Mouse (Mus musculus): ENCODE data around the gene Mpdz. TPM values are rescaled to one million over a fixed set of nuclear protein-coding genes. Genes with fewer than 3 reads are reported as not detected.

The Mpdz gene
- polyA plus RNA-seq, 1 experiment from 2014 or later = 24.1 TPM

DNA sequence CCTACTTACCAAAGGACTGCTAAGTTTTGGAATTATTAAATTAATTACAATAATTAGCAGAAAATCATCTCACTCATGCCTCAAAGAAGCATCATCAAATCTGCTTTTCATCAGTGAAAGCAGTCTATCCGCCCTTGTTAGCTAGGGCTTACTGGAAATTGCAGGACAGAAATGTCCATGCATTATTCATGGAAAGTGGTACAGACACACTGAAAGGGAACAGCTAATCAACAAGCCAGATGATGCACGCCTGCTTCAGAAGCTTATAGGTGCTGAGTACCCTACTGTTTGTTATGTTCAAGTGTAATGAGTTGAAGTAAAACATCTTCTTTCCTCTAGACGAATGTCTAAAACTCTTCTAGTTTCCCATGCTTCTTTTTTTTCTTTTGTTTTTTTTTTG is 91.2 kb downstream of the Mpdz start:
- H3K36me3 ChIP-seq (ENCODE audit: control insufficient read depth, insufficient read depth, low read length) = peaks cover 13% of the 10 kb centered on the region
- no peak overlapping the region for H3K9ac ChIP-seq (ENCODE audit: low read depth, low read length)
- no peaks in the 10 kb centered on the region for H3K4me1 ChIP-seq (ENCODE audit: control insufficient read depth, insufficient read depth, low read length)
- 96% methylated on average over 3 of the region's 3 CpGs for WGBS (ENCODE audit: insufficient replicate concordance)
- H3K9me3 ChIP-seq (replicated peaks; ENCODE audit: control insufficient read depth, low read length) = no peaks in the 10 kb centered on the region
- H3K4me2 ChIP-seq = no peak overlapping the region
- no peak for ATAC-seq (replicated peaks; ENCODE audit: insufficient number of reproducible peaks, low FRiP score, low TSS enrichment)
- no peaks in the 10 kb centered on the region for H3K27me3 ChIP-seq (ENCODE audit: control insufficient read depth, insufficient read depth, low read length)
- H3K27ac ChIP-seq (ENCODE audit: low read depth, low read length) = no peak overlapping the region
- H3K4me3 ChIP-seq (ENCODE audit: low read depth, low read length) = no peak overlapping the region

DNA sequence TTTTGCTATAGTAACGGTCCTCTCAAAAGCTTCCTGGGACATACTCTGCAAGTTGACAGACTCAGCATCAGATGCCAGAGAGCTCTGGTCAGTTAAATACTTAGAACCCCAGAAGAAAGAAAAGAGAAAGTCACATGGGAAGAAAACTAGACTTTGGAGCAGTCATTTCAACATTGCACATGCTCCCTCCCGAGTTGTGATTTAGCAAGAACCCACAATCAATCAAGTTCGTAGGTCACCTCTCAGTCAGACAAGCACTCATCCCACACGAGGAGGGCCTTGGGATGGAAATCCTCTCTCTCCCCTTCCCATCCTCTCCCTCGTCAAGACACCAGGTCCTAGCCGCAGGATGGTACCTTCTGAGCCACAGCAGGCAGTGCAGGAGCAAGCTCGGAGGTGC is 94.0 kb downstream of the Mpdz start:
- WGBS (ENCODE audit: insufficient replicate concordance) = 71% methylated on average over 7 of the region's 7 CpGs
- H3K36me3 ChIP-seq (ENCODE audit: control insufficient read depth, insufficient read depth, low read length) = peaks cover 11% of the 10 kb centered on the region
- H3K4me1 ChIP-seq (ENCODE audit: control insufficient read depth, insufficient read depth, low read length) = no peaks in the 10 kb centered on the region
- H3K27ac ChIP-seq (ENCODE audit: low read depth, low read length) = no peak overlapping the region
- no peak for ATAC-seq (replicated peaks; ENCODE audit: insufficient number of reproducible peaks, low FRiP score, low TSS enrichment)
- no peak overlapping the region for H3K4me2 ChIP-seq
- H3K27me3 ChIP-seq (ENCODE audit: control insufficient read depth, insufficient read depth, low read length) = no peaks in the 10 kb centered on the region
- H3K9me3 ChIP-seq (replicated peaks; ENCODE audit: control insufficient read depth, low read length) = no peaks in the 10 kb centered on the region
- H3K9ac ChIP-seq (ENCODE audit: low read depth, low read length) = no peak overlapping the region
- H3K4me3 ChIP-seq (ENCODE audit: low read depth, low read length) = no peak overlapping the region

DNA sequence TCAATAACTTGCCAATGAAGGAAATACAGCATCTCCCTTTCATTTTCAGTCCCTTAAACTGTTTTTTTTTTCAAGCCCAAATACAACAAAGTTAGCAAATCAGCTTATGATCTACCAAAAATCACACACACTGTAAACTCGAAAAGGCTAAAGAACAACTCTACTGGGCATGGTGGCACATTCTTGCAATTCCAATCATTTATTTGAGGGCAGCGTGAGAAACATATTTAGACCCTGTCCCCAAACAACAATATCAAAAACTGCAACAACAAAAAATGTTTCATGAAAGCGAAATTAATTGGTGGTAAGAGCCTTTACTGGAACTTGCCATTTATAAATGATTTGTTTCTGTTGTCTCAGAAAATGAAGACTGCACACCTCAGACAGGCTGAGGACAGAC is 97.5 kb downstream of the Mpdz start:
- ATAC-seq (replicated peaks; ENCODE audit: insufficient number of reproducible peaks, low FRiP score, low TSS enrichment) = no peak
- no peaks in the 10 kb centered on the region for H3K9me3 ChIP-seq (replicated peaks; ENCODE audit: control insufficient read depth, low read length)
- peaks cover 11% of the 10 kb centered on the region for H3K36me3 ChIP-seq (ENCODE audit: control insufficient read depth, insufficient read depth, low read length)
- no peak overlapping the region for H3K4me2 ChIP-seq
- H3K4me3 ChIP-seq (ENCODE audit: low read depth, low read length) = no peak overlapping the region
- H3K9ac ChIP-seq (ENCODE audit: low read depth, low read length) = no peak overlapping the region
- 73% methylated on average over 3 of the region's 3 CpGs for WGBS (ENCODE audit: insufficient replicate concordance)
- H3K27ac ChIP-seq (ENCODE audit: low read depth, low read length) = no peak overlapping the region
- H3K27me3 ChIP-seq (ENCODE audit: control insufficient read depth, insufficient read depth, low read length) = no peaks in the 10 kb centered on the region
- H3K4me1 ChIP-seq (ENCODE audit: control insufficient read depth, insufficient read depth, low read length) = no peaks in the 10 kb centered on the region

DNA sequence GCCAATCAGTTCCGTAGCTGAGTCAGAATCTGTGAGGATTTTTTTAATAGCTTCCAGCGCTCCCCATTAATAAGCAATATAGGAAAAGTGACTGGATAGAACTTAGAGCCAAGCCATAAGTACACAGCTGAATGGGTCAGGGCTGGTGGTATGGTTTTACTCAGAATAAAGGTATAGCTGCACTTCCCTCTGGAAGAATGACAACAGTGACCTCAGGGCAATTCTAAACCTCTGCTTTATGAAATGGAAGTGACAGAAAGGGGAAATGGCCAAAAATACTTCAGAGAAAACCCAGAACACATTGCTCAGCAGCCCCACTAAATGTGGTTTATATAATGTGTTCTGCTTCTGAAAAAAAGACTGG is 109.0 kb downstream of the Mpdz start:
- H3K9ac ChIP-seq (ENCODE audit: low read depth, low read length) = no peak overlapping the region
- no peak overlapping the region for H3K27ac ChIP-seq (ENCODE audit: low read depth, low read length)
- H3K4me3 ChIP-seq (ENCODE audit: low read depth, low read length) = no peak overlapping the region
- WGBS (ENCODE audit: insufficient replicate concordance) = 81% methylated on average over 2 of the region's 2 CpGs
- H3K9me3 ChIP-seq (replicated peaks; ENCODE audit: control insufficient read depth, low read length) = no peaks in the 10 kb centered on the region
- H3K4me2 ChIP-seq = no peak overlapping the region
- H3K36me3 ChIP-seq (ENCODE audit: control insufficient read depth, insufficient read depth, low read length) = no peaks in the 10 kb centered on the region; the same call in 1 of the 2 replicates
- ATAC-seq (replicated peaks; ENCODE audit: insufficient number of reproducible peaks, low FRiP score, low TSS enrichment) = no peak
- no peaks in the 10 kb centered on the region for H3K27me3 ChIP-seq (ENCODE audit: control insufficient read depth, insufficient read depth, low read length)
- H3K4me1 ChIP-seq (ENCODE audit: control insufficient read depth, insufficient read depth, low read length) = no peaks in the 10 kb centered on the region

DNA sequence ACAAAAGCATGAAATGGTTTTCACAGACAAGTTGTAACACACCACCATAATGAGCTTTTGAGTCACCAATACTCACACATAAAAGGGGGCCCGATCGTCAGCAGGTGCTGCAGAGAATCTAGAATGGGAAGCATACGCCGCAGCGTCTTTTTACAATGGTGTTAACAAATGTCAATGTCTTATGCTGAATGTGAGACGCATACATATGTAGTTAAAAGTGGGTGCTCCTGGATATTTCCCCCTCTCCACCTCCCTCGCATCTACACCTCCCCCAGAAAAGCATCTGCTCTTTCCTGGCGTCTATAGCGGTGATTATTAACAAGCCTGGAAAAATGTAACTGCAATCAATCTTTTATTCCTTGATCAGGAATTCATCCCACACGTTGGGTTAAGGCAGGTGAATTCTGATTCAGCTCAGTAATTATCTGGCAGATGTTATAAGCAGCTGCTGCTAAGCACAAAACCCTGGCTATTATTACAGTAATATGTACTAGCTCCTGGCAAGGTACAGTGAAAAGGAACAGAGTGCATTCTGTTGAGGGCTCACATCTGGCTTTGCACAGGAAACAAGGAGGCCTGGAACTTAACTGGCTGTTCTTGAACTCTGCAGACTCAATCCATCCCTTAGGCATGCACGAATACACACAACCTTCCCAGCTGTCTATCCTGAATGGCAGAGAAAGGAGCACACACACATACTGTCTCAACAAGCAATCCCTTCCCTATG is 109.6 kb downstream of the Mpdz start:
- WGBS (ENCODE audit: insufficient replicate concordance) = 79% methylated on average over 11 of the region's 11 CpGs
- ATAC-seq (replicated peaks; ENCODE audit: insufficient number of reproducible peaks, low FRiP score, low TSS enrichment) = no peak
- H3K27ac ChIP-seq (ENCODE audit: low read depth, low read length) = no peak overlapping the region

DNA sequence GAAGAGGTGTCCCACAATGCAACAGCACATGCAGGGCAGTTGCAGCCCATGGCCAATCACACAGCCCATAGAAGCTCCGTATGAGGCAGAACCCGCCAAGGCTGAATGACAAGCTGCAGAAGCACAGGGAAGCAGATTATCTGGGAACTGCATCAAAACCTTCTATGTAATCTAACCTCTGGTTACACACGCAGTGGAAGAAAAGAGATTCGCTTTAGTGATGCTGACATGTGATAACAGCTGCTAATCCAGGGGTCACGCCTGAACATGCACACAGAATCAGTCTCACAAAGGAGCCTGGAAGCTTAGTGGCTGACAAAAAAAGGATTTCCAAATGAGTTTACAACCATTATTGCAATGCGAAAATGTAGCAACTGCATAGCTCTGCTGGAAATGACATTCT is 110.2 kb downstream of the Mpdz start:
- H3K9me3 ChIP-seq (replicated peaks; ENCODE audit: control insufficient read depth, low read length) = no peaks in the 10 kb centered on the region
- no peak overlapping the region for H3K4me2 ChIP-seq
- no peak overlapping the region for H3K27ac ChIP-seq (ENCODE audit: low read depth, low read length)
- no peaks in the 10 kb centered on the region; the same call in 1 of the 2 replicates for H3K36me3 ChIP-seq (ENCODE audit: control insufficient read depth, insufficient read depth, low read length)
- H3K27me3 ChIP-seq (ENCODE audit: control insufficient read depth, insufficient read depth, low read length) = no peaks in the 10 kb centered on the region
- WGBS (ENCODE audit: insufficient replicate concordance) = 71% methylated on average over 6 of the region's 6 CpGs
- H3K9ac ChIP-seq (ENCODE audit: low read depth, low read length) = no peak overlapping the region
- no peaks in the 10 kb centered on the region for H3K4me1 ChIP-seq (ENCODE audit: control insufficient read depth, insufficient read depth, low read length)
- no peak for ATAC-seq (replicated peaks; ENCODE audit: insufficient number of reproducible peaks, low FRiP score, low TSS enrichment)
- H3K4me3 ChIP-seq (ENCODE audit: low read depth, low read length) = no peak overlapping the region

More for the DNA sequence above, 109.6 kb downstream of the Mpdz start:
- H3K36me3 ChIP-seq (ENCODE audit: control insufficient read depth, insufficient read depth, low read length) = no peaks in the 10 kb centered on the region; the same call in 1 of the 2 replicates
- H3K4me2 ChIP-seq = no peak overlapping the region
- no peak overlapping the region for H3K9ac ChIP-seq (ENCODE audit: low read depth, low read length)
- H3K4me1 ChIP-seq (ENCODE audit: control insufficient read depth, insufficient read depth, low read length) = no peaks in the 10 kb centered on the region
- no peaks in the 10 kb centered on the region for H3K27me3 ChIP-seq (ENCODE audit: control insufficient read depth, insufficient read depth, low read length)
- H3K9me3 ChIP-seq (replicated peaks; ENCODE audit: control insufficient read depth, low read length) = no peaks in the 10 kb centered on the region
- H3K4me3 ChIP-seq (ENCODE audit: low read depth, low read length) = no peak overlapping the region

DNA sequence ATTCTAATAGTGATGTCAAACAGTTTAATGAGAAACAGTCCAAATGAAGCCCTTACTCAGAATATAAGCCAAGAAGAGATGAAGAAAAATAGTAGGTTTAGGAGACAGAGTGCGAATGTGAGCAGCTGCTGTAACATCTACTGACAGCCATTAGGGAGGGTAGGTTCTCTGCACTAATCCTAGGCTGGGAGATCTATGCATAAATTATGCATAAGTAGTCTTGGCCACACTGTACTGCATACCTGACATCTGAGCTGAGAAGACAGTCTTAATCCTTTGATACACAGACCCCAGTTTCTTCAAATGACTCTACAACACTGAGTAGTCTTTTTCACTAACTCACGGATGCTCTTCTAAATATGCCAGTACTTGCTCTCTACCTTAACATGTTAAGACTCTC is 114.9 kb downstream of the Mpdz start:
- Histone ChIP-seq H3K27me3 (ENCODE audit: control insufficient read depth, insufficient read depth, low read length) (no peaks in the 10 kb centered on the region), H3K4me3 (ENCODE audit: low read depth, low read length) (no peak overlapping the region), H3K4me2 (no peak overlapping the region), H3K9me3 (replicated peaks; ENCODE audit: control insufficient read depth, low read length) (no peaks in the 10 kb centered on the region), H3K9ac (ENCODE audit: low read depth, low read length) (no peak overlapping the region), H3K27ac (ENCODE audit: low read depth, low read length) (no peak overlapping the region), H3K36me3 (ENCODE audit: control insufficient read depth, insufficient read depth, low read length) (0 out of 2 replicates have a peak, but pooled peaks cover under 1% of the 10 kb centered on the region), H3K4me1 (ENCODE audit: control insufficient read depth, insufficient read depth, low read length) (no peaks in the 10 kb centered on the region)
- WGBS (ENCODE audit: insufficient replicate concordance) = 95% methylated on average over 2 of the region's 2 CpGs
- ATAC-seq (replicated peaks; ENCODE audit: insufficient number of reproducible peaks, low FRiP score, low TSS enrichment) = no peak

DNA sequence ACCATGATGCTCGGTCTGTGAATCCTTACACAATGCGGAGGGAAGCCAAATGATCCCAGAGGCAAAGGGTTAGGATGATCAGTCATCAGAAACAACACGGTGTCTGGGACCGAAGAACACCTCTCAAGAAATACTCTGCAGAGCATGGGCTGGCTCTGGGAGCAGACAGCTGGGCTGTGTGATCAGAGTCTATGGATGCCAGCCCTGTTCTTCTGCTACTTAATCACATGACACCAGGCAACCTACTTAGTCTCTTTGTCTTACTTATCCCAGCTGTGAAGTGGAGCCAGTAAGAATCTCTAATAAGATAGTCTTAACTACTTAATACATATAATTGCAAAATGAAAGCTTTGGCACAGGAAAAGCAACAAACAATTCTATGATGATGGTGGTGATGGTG is 118.8 kb downstream of the Mpdz start:
- Histone ChIP-seq H3K36me3 (ENCODE audit: control insufficient read depth, insufficient read depth, low read length) (0 out of 2 replicates have a peak, but pooled peaks cover 3% of the 10 kb centered on the region), H3K27me3 (ENCODE audit: control insufficient read depth, insufficient read depth, low read length) (no peaks in the 10 kb centered on the region), H3K9ac (ENCODE audit: low read depth, low read length) (no peak overlapping the region), H3K9me3 (replicated peaks; ENCODE audit: control insufficient read depth, low read length) (no peaks in the 10 kb centered on the region), H3K4me1 (ENCODE audit: control insufficient read depth, insufficient read depth, low read length) (no peaks in the 10 kb centered on the region), H3K4me3 (ENCODE audit: low read depth, low read length) (no peak overlapping the region), H3K27ac (ENCODE audit: low read depth, low read length) (no peak overlapping the region), H3K4me2 (no peak overlapping the region)
- 92% methylated on average over 4 of the region's 4 CpGs for WGBS (ENCODE audit: insufficient replicate concordance)
- ATAC-seq (replicated peaks; ENCODE audit: insufficient number of reproducible peaks, low FRiP score, low TSS enrichment) = no peak

DNA sequence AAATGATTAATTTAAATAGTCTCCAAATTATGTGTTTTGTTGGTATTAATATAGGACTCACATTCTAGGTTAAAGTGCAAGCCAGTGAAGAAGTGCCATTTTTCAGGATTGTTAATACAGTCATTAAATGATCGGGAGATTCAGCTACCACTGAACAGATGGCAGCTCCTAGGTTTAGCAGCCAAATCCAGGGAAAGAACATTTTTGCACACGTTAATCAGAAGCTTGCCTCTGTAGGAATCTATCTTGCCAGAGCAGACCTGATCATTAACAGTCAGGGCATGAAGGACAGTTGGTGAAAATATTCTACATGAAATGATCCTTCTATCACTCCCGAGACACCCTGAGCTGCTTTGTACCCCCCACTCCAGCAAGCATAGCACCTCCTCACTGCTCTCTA is 120.4 kb downstream of the Mpdz start:
- no peak overlapping the region for H3K27ac ChIP-seq (ENCODE audit: low read depth, low read length)
- no peak overlapping the region for H3K4me3 ChIP-seq (ENCODE audit: low read depth, low read length)
- H3K27me3 ChIP-seq (ENCODE audit: control insufficient read depth, insufficient read depth, low read length) = no peaks in the 10 kb centered on the region
- no peak overlapping the region for H3K9ac ChIP-seq (ENCODE audit: low read depth, low read length)
- 88% methylated on average over 3 of the region's 3 CpGs for WGBS (ENCODE audit: insufficient replicate concordance)
- H3K4me1 ChIP-seq (ENCODE audit: control insufficient read depth, insufficient read depth, low read length) = no peaks in the 10 kb centered on the region
- H3K36me3 ChIP-seq (ENCODE audit: control insufficient read depth, insufficient read depth, low read length) = 0 out of 2 replicates have a peak, but pooled peaks cover 3% of the 10 kb centered on the region
- no peak for ATAC-seq (replicated peaks; ENCODE audit: insufficient number of reproducible peaks, low FRiP score, low TSS enrichment)
- no peaks in the 10 kb centered on the region for H3K9me3 ChIP-seq (replicated peaks; ENCODE audit: control insufficient read depth, low read length)
- H3K4me2 ChIP-seq = no peak overlapping the region
